In genomic region chr1:126496722-126497121, GRCm38 (mm10) we compare ENCODE assay signal across 19 mouse cellular contexts.
DNase-seq lines count a peak whose midpoint lies in the region; ATAC-seq and TF ChIP-seq lines count a peak whose summit lies in the region.
"Had no signal": no experiment of that assay in that cellular context is flagged by ENCODE, and none has a peak within 500 bp of the region (broad histone marks: within the 10 kb centered on the region; RNA-seq: fewer than 3 reads in every experiment).

No protein-coding gene starts in this region.

- DNase-seq in heart, embryonic 10.5 days (ENCODE audit: low spot score), result peak; percentile 45
- DNase-seq in heart, adult 8-10 months (ENCODE audit: low spot score), result no peak
- no peak for DNase-seq in liver, embryonic 14.5 days (ENCODE audit: low read depth in 3 of 3, low spot score in 3 of 3)
- DNase-seq in liver, result no peak
- no peak for DNase-seq in brain, embryonic 14.5 days (ENCODE audit: low read depth)
- DNase-seq in adrenal gland, postnatal 25 days, result no peak
- DNase-seq in spleen, postnatal 10 days (ENCODE audit: low spot score in 2 of 2), result no peak
- DNase-seq: adrenal gland, postnatal 14 days; cerebellum, adult 8-10 months; kidney, postnatal 10 days; layer of hippocampus, adult 9-11 months; lung, postnatal 14 days had no signal

- no peaks in the 10 kb centered on the region for H3K36me3 ChIP-seq in heart, embryonic 10.5 days
- H3K36me3 ChIP-seq in liver, embryonic 14.5 days (replicated peaks; ENCODE audit: control insufficient read depth, insufficient read depth, low read depth), result no peaks in the 10 kb centered on the region
- no peaks in the 10 kb centered on the region for H3K36me3 ChIP-seq in ES-Bruce4 (ENCODE audit: control insufficient read depth, insufficient read depth, low read length, poor library complexity, severe bottlenecking)
- H3K36me3 ChIP-seq: forebrain, embryonic 15.5 days; heart, embryonic 15.5 days; hindbrain, embryonic 10.5 days; neural tube, embryonic 12.5 days had no signal

- H3K4me1 ChIP-seq in heart, embryonic 10.5 days, result peaks cover 10% of the 10 kb centered on the region; the same call in 1 of the 2 replicates
- no peaks in the 10 kb centered on the region for H3K4me1 ChIP-seq in liver, embryonic 14.5 days (replicated peaks; ENCODE audit: control insufficient read depth in 2 of 2, insufficient read depth in 2 of 2, low read length in 1 of 2)
- H3K4me1 ChIP-seq in ES-Bruce4 (ENCODE audit: control insufficient read depth, insufficient read depth, low read length), result no peaks in the 10 kb centered on the region

- no peaks in the 10 kb centered on the region for H3K9me3 ChIP-seq in heart, embryonic 10.5 days
- no peaks in the 10 kb centered on the region for H3K9me3 ChIP-seq in liver, embryonic 14.5 days (ENCODE audit: control insufficient read depth, low read length)
- H3K9me3 ChIP-seq in ES-Bruce4 (replicated peaks; ENCODE audit: control insufficient read depth, insufficient read depth, low read length, poor library complexity, severe bottlenecking), result no peaks in the 10 kb centered on the region
- H3K9me3 ChIP-seq: forebrain, embryonic 15.5 days; heart, embryonic 15.5 days; hindbrain, embryonic 10.5 days; neural tube, embryonic 12.5 days had no signal

- TF ChIP-seq POLR2A in ES-Bruce4 (IDR thresholded peaks at IDR 0.05; ENCODE audit: insufficient read depth, low read length), result no peak
- TF ChIP-seq POLR2A in brain, embryonic 14.5 days (IDR thresholded peaks at IDR 0.05; ENCODE audit: borderline replicate concordance, extremely low read depth, insufficient read depth, insufficient read length, poor library complexity, severe bottlenecking), result no peak

- no peak overlapping the region for H3K4me3 ChIP-seq in heart, embryonic 10.5 days
- no peak overlapping the region for H3K4me3 ChIP-seq in liver, embryonic 14.5 days (ENCODE audit: insufficient read depth in 1 of 2, low read depth in 2 of 2, low read length in 2 of 2)
- no peak overlapping the region for H3K4me3 ChIP-seq in ES-Bruce4 (ENCODE audit: low read depth, low read length)
- H3K4me3 ChIP-seq: erythroblast, embryonic 14.5 days; forebrain, embryonic 15.5 days; heart, embryonic 15.5 days; hindbrain, embryonic 10.5 days; neural tube, embryonic 12.5 days had no signal

- no peak for TF ChIP-seq EP300 in liver, embryonic 14.5 days (IDR thresholded peaks at IDR 0.05; ENCODE audit: low read depth)
- no peak for TF ChIP-seq EP300 in ES-Bruce4 (IDR thresholded peaks at IDR 0.05; ENCODE audit: insufficient read depth, low read depth, low read length)

- H3K9ac ChIP-seq in liver, embryonic 14.5 days (replicated peaks), result no peak overlapping the region
- H3K9ac ChIP-seq in ES-Bruce4 (ENCODE audit: low read depth, poor library complexity, severe bottlenecking), result no peak overlapping the region
- H3K9ac ChIP-seq: forebrain, embryonic 15.5 days; heart, embryonic 15.5 days; neural tube, embryonic 12.5 days had no signal

- 70% methylated on average over 7 of the region's 7 CpGs for WGBS in heart, embryonic 10.5 days
- WGBS in liver, embryonic 14.5 days (ENCODE audit: insufficient replicate concordance), result 63% methylated on average over 7 of the region's 7 CpGs

- no peak for ATAC-seq in liver, embryonic 14.5 days (ENCODE audit: insufficient read depth)
- ATAC-seq: forebrain, embryonic 15.5 days had no signal

- H3K27me3 ChIP-seq in heart, embryonic 10.5 days (ENCODE audit: insufficient read depth, poor library complexity, severe bottlenecking), result peaks cover 8% of the 10 kb centered on the region; the same call in 1 of the 2 replicates
- H3K27me3 ChIP-seq in liver, embryonic 14.5 days (ENCODE audit: control insufficient read depth, insufficient read depth, low read length), result no peaks in the 10 kb centered on the region
- H3K27me3 ChIP-seq in ES-Bruce4 (ENCODE audit: control insufficient read depth, insufficient read depth, low read length, poor library complexity, severe bottlenecking), result no peaks in the 10 kb centered on the region; the same call in 1 of the 2 replicates
- H3K27me3 ChIP-seq: CH12.LX; forebrain, embryonic 15.5 days; neural tube, embryonic 12.5 days had no signal

- peak; percentile 42 for TF ChIP-seq CTCF in liver, embryonic 14.5 days (IDR thresholded peaks at IDR 0.05; ENCODE audit: low read depth)
- peak; percentile 68 for TF ChIP-seq CTCF in ES-Bruce4 (IDR thresholded peaks at IDR 0.05; ENCODE audit: low read depth, low read length)
- TF ChIP-seq CTCF in brain, embryonic 14.5 days (IDR thresholded peaks at IDR 0.05; ENCODE audit: borderline replicate concordance, extremely low read depth, insufficient read depth, insufficient read length), result peak; percentile 11; the same call in 1 of the 2 replicates

- no peak overlapping the region for H3K4me2 ChIP-seq in liver, embryonic 14.5 days (ENCODE audit: low read depth)
- H3K4me2 ChIP-seq: forebrain, embryonic 15.5 days; heart, embryonic 15.5 days; neural tube, embryonic 12.5 days had no signal

- H3K27ac ChIP-seq in heart, embryonic 10.5 days, result no peak overlapping the region
- H3K27ac ChIP-seq in liver, embryonic 14.5 days, result no peak overlapping the region
- H3K27ac ChIP-seq in ES-Bruce4 (ENCODE audit: insufficient read depth, low read length), result no peak overlapping the region
- H3K27ac ChIP-seq: forebrain, embryonic 15.5 days; heart, embryonic 15.5 days; hindbrain, embryonic 10.5 days; neural tube, embryonic 12.5 days had no signal

Comparison
In these comparisons a context has a peak if more than half of its experiments do, and no peak if none do; other contexts are left out.
1. CTCF ChIP-seq: peak in every context shown above with its lines; median percentile 68 in ES-Bruce4; 42 in liver, embryonic 14.5 days; 11 in brain, embryonic 14.5 days.